Mouse (Mus musculus) G1E (cell line): ENCODE measurements around the gene Zc3h4. TPM values are rescaled to one million over a fixed set of nuclear protein-coding genes. Genes with fewer than 3 reads are reported as not detected.

ENCODE experiments used
- ATAC-seq: 2 replicates; pipeline ENCODE4 v1.8.0; 2016; ENCODE audit warnings: mild to moderate bottlenecking; ENCODE audit not compliant: insufficient number of reproducible peaks, poor library complexity, low FRiP score, severe bottlenecking; ENCODE audit errors: extremely low read depth
- DNase-seq: peaks from one replicate; pipeline ENCODE4 v3.0.0; 2012; ENCODE audit warnings: low spot score
- H3K27me3 ChIP-seq: 2 replicates; pipeline ENCODE4 v1.6.1; 2012; ENCODE audit warnings: mild to moderate bottlenecking, low read length, inconsistent platforms; ENCODE audit not compliant: insufficient read depth
- H3K36me3 ChIP-seq: replicated peaks from 2 replicates; pipeline ENCODE3; 2012; ENCODE audit warnings: mild to moderate bottlenecking, inconsistent platforms
- H3K4me1 ChIP-seq: 2 replicates; pipeline ENCODE4 v1.6.1; 2012; ENCODE audit warnings: low read depth, low read length, inconsistent platforms, mixed read lengths; ENCODE audit not compliant: insufficient read depth
- H3K4me3 ChIP-seq: 2 replicates; pipeline ENCODE4 v1.5.1; 2012; ENCODE audit warnings: low read depth, mild to moderate bottlenecking, inconsistent platforms, low read length, moderate library complexity, mixed read lengths
- H3K9me3 ChIP-seq: replicated peaks from 2 replicates; pipeline ENCODE4 v1.6.1; 2012; ENCODE audit warnings: inconsistent platforms
- CTCF ChIP-seq: IDR thresholded peaks from 2 replicates; pipeline ENCODE4 v1.5.1; 2012; ENCODE audit warnings: low read depth, low read length, inconsistent platforms, mixed read lengths
- GATA1 ChIP-seq: IDR thresholded peaks from 2 replicates; pipeline ENCODE4 v1.6.1; 2012; ENCODE audit warnings: borderline replicate concordance, low read length, inconsistent platforms, mixed read lengths
- GATA2 ChIP-seq: IDR thresholded peaks from 2 replicates; pipeline ENCODE4 v1.6.1; 2012; ENCODE audit warnings: low read depth, low read length, inconsistent platforms, borderline replicate concordance
- POLR2AphosphoS5 ChIP-seq: IDR thresholded peaks from 2 replicates; pipeline ENCODE4 v1.6.1; 2012; ENCODE audit warnings: low read depth, low read length, inconsistent platforms; ENCODE audit not compliant: insufficient replicate concordance
- TAL1 ChIP-seq: conservative IDR thresholded peaks from 2 replicates; pipeline ENCODE4 v1.6.1; 2012; ENCODE audit warnings: low read depth, low read length, inconsistent platforms, mixed read lengths
- polyA plus RNA-seq: library from polyadenylated mRNA; stranded (reverse); fragments of >175 nt; gene quantifications from 2 replicates; pipeline ENCODE4 v1.2.3, GENCODE M21; 2012
- total RNA-seq, 2 experiments: library from RNA; stranded (forward) in 1 of 2; stranded (reverse) in 1 of 2; fragments of 200-1000 nt in 1 of 2; fragments of >200 nt in 1 of 2; fragmentation: Nextera tagmentation in 1 of 2; gene quantifications; 2 replicates each; pipeline ENCODE4 v1.2.3; 2014 to 2017

The Zc3h4 gene
- total and polyA plus RNA-seq, 3 experiments, result 23.7 to 179 (median 62.2) TPM

DNA sequence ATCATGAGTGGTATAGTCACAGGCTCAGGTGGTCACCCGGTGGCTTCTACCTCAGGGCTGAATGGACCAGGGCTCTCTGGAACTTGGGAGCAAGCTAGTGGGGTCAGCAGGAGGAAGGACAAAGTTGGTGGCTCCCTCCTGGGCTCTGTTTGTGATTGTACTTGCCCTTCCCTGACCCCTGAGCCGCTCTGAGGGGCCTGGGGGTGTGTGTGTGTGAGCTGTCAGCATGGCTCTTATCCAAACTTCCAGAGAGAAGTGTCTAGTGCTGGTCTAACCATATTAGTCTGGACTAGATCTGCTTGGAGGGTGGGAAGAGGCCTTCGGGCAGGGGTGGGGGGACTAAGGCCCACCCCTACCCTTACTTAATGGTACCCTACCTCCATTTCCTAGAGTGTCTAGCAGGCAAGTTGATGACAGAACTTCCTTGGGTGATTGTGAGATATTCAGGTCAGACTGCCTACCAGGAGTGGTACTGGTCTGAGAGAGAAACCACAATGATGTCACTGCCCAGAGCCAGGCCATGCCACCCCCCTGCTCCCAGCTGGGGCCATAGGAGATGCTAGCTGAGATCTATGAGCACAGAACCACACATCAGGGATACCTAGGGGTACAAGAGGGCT, 32.8 kb downstream of the Zc3h4 start:
- DNase-seq, result no peak
- H3K27me3 ChIP-seq, result no peaks in the 10 kb centered on the region
- peaks cover 28% of the 10 kb centered on the region for H3K4me1 ChIP-seq
- ATAC-seq, result no peak
- no peak overlapping the region for H3K4me3 ChIP-seq
- TF ChIP-seq GATA1 (no peak), TAL1 (no peak), GATA2 (no peak), POLR2AphosphoS5 (no peak), CTCF (no peak)
- peaks cover 89% of the 10 kb centered on the region for H3K36me3 ChIP-seq
- no peaks in the 10 kb centered on the region for H3K9me3 ChIP-seq

DNA sequence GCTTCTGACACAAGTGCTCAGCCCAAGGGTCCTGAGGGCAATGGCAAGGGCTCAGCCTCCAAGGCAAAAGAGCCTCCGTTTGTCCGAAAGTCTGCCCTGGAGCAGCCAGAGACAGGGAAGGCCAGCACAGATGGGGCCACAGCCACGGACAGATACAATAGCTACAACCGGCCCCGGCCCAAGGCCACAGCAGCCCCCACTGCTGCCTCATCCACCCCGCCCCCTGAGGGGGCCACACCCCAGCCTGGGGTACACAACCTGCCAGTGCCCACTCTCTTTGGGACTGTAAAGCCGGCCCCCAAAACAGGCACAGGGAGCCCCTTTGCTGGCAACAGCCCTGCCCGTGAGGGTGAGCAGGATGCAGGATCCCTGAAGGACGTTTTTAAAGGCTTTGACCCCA, 34.4 kb downstream of the Zc3h4 start:
- H3K4me1 ChIP-seq, result peaks cover 28% of the 10 kb centered on the region
- H3K36me3 ChIP-seq, result peaks cover 73% of the 10 kb centered on the region
- DNase-seq, result no peak
- no peak overlapping the region for H3K4me3 ChIP-seq
- no peak for ATAC-seq
- no peaks in the 10 kb centered on the region for H3K27me3 ChIP-seq
- no peaks in the 10 kb centered on the region for H3K9me3 ChIP-seq
- TF ChIP-seq GATA2 (no peak), POLR2AphosphoS5 (no peak), TAL1 (no peak), CTCF (no peak), GATA1 (no peak)

DNA sequence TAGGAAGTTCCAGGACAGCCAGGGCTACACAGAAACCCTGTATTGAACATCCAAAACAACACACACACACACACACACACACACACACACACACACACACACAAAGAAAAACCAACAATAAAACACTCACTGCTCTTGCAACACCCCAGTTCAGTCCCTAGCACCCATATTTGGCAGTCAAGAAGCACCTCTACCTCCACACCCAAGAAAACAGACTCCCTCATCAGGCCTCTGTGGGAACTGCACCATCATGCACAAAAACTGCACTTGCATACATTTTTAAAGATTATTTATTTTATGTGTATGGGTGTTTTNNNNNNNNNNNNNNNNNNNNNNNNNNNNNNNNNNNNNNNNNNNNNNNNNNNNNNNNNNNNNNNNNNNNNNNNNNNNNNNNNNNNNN, 40.5 kb downstream of the Zc3h4 start:
- DNase-seq, result no peak

DNA sequence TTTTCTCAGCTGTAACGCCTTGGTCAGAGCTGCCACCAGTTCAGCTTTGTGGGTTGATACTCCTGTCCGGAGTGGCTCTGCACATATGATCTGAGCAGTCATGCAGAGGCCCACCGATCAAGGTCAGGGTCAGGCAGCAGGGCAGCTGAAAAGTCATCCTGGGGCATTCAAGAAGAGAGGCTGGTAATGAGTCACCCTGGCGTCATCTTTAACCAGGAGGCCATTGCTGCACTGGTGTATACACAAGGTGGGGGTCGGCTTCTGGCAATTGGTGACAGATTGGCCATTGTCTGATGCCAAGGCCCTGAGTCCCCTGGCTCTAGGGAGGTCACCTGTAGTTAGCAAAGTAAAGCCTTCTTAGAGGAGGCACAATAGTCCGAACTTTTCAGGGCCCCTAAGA, 50.9 kb downstream of the Zc3h4 start:
- H3K4me3 ChIP-seq, result no peak overlapping the region; the same call in 1 of the 2 replicates
- DNase-seq (no peak), ATAC-seq (no peak)
- H3K27me3 ChIP-seq, result no peaks in the 10 kb centered on the region
- peaks cover 32% of the 10 kb centered on the region for H3K4me1 ChIP-seq
- TF ChIP-seq TAL1 (no peak), POLR2AphosphoS5 (no peak), CTCF (no peak)
- no peaks in the 10 kb centered on the region for H3K9me3 ChIP-seq
- H3K36me3 ChIP-seq, result peaks cover 29% of the 10 kb centered on the region

More for the DNA sequence above, 40.5 kb downstream of the Zc3h4 start:
- Histone ChIP-seq H3K27me3 (peaks cover 16% of the 10 kb centered on the region), H3K4me3 (no peak overlapping the region), H3K4me1 (0 out of 2 replicates have a peak, but pooled peaks cover under 1% of the 10 kb centered on the region), H3K9me3 (no peaks in the 10 kb centered on the region), H3K36me3 (peaks cover 12% of the 10 kb centered on the region)
- no peak for TF ChIP-seq GATA2
- TF ChIP-seq CTCF, result no peak
- no peak for TF ChIP-seq POLR2AphosphoS5
- no peak for TF ChIP-seq TAL1
- no peak for TF ChIP-seq GATA1
- ATAC-seq, result peak; percentile 28; the same call in 1 of the 2 replicates

DNA sequence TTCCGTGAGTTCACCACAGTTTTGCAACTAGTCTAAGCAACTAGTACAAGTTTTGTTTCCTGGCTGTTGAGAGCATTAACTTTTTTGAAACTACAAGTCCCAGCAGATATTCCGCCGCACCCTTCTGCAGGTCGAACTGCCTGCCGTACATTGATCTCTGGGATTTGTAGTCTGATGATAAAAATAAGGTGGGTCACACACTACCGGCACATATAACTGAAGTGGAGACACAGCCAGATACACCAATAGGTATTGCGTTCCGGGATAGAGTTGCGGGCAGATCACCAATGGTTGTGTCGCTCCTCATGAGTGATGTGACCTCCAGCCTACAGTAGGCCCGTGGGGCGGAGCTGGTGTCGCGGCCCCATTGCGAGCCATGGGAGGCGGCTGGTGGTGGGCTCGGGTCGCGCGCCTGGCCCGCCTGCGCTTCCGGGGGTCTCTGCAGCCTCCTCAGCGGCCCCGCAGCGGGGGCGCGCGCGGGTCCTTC, 51.9 kb downstream of the Zc3h4 start, which contains the start of gene Tmem160:
Gene Tmem160 (plus strand): TSS at position 193 of the 487 bp plus-strand sequence.
- TF ChIP-seq CTCF (no peak), GATA2 (no peak), TAL1 (no peak), POLR2AphosphoS5 (no peak), GATA1 (no peak)
- Histone ChIP-seq H3K36me3 (peaks cover 38% of the 10 kb centered on the region), H3K27me3 (no peaks in the 10 kb centered on the region), H3K4me3 (peak within 1 kb of the TSS; percentile 80), H3K9me3 (no peaks in the 10 kb centered on the region), H3K4me1 (peaks cover 32% of the 10 kb centered on the region)
- peak; percentile 100 for ATAC-seq
- DNase-seq, result peak; percentile 99

DNA sequence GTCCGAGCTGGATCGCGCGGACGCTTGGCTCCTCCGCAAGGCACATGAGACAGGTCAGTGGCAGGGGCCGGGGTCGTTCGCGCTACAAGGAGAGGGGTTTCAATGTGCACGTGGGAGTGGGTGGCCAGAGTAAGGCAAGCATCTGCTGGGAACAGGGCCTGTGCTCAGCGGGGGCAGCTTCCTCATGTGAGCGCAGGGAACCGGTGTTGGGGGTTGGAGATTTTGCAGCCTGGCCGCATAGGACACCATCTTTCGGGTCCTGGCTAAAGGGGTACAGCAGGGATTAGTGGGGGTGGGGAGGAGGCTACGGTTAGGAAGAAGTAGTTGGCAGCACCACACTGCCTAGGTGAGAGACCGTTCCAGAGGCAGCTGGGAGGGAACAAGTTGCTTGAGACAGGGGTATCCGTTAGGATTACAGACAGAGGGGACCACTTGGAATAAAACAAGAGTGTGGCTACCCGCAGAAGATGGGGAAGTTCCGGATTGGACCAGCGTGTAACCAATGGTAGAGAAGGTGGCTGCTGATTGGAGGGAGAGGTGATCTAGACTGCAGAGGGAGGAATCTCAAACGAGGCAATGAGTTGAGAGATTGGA, 52.5 kb downstream of the Zc3h4 start:
- Histone ChIP-seq H3K9me3 (no peaks in the 10 kb centered on the region), H3K4me1 (peaks cover 32% of the 10 kb centered on the region), H3K4me3 (peak overlapping the region; percentile 80), H3K36me3 (peaks cover 44% of the 10 kb centered on the region), H3K27me3 (no peaks in the 10 kb centered on the region)
- no peak for TF ChIP-seq CTCF
- no peak for TF ChIP-seq GATA2
- no peak for TF ChIP-seq GATA1
- no peak for TF ChIP-seq TAL1
- no peak for TF ChIP-seq POLR2AphosphoS5
- peak; percentile 26; the same call in 1 of the 2 replicates for ATAC-seq
- DNase-seq, result peak; percentile 83
